Mouse (Mus musculus) embryonic facial prominence, embryonic 13.5 days (tissue): ENCODE measurements around the gene Col18a1. TPM values are rescaled to one million over a fixed set of nuclear protein-coding genes. Genes with fewer than 3 reads are reported as not detected.

Experiments used
- ATAC-seq: fragments of 200-750 bp; cut with Nextera tagmentation; 2 replicates; pipeline ENCODE4 v1.8.0; 2017; ENCODE audit warnings: low read depth; ENCODE audit not compliant: insufficient number of reproducible peaks, insufficient read depth, low FRiP score, low TSS enrichment
- H3K27ac ChIP-seq: fragments of 300-500 bp; sonication (generic); 2 replicates; pipeline ENCODE4 v1.5.1; 2015; ENCODE audit warnings: moderate library complexity, mild to moderate bottlenecking, inconsistent platforms
- H3K27me3 ChIP-seq: fragments of 300-500 bp; sonication (generic); 2 replicates; pipeline ENCODE4 v1.6.1; 2015; ENCODE audit warnings: mild to moderate bottlenecking, inconsistent platforms
- H3K36me3 ChIP-seq: fragments of 300-500 bp; sonication (generic); 2 replicates; pipeline ENCODE4 v1.6.1; 2015; ENCODE audit warnings: mild to moderate bottlenecking, inconsistent platforms
- H3K4me1 ChIP-seq: fragments of 300-500 bp; sonication (generic); 2 replicates; pipeline ENCODE4 v1.6.1; 2015; ENCODE audit warnings: inconsistent platforms
- H3K4me2 ChIP-seq: fragments of 300-500 bp; sonication (generic); 2 replicates; pipeline ENCODE4 v1.6.1; 2015; ENCODE audit warnings: moderate library complexity, mild to moderate bottlenecking, inconsistent platforms
- H3K4me3 ChIP-seq: fragments of 300-500 bp; sonication (generic); 2 replicates; pipeline ENCODE4 v1.5.1; 2015; ENCODE audit warnings: mild to moderate bottlenecking, inconsistent platforms
- H3K9ac ChIP-seq: fragments of 300-500 bp; sonication (generic); 2 replicates; pipeline ENCODE4 v1.6.1; 2015; ENCODE audit warnings: mild to moderate bottlenecking, inconsistent platforms
- H3K9me3 ChIP-seq: fragments of 300-500 bp; sonication (generic); 2 replicates; pipeline ENCODE4 v1.6.1; 2016; ENCODE audit warnings: inconsistent platforms
- WGBS: fragments of 180-500 bp; shearing (Covaris S2); methylation state at CpG from one replicate; pipeline ENCODE4 v1.1.7; 2015; ENCODE audit warnings: mixed read lengths; 5-methylcytosine and 5-hydroxymethylcytosine counted together
- polyA plus RNA-seq: library from polyadenylated mRNA; unstranded; fragments of >200 nt; fragmentation: Nextera tagmentation; extraction: Ambion mirVana; gene quantifications from 2 replicates; pipeline ENCODE4 v1.2.1, GENCODE M21; 2015

Col18a1 gene
- polyA plus RNA-seq, 1 experiment from 2014 or later = 86.3 TPM

GRCm38 (mm10) chr10:77099777-77100176 lies 66.6 kb downstream of the Col18a1 start:
- Histone ChIP-seq H3K27ac (no peak overlapping the region), H3K4me3 (no peak overlapping the region), H3K27me3 (no peaks in the 10 kb centered on the region), H3K4me1 (no peaks in the 10 kb centered on the region), H3K9ac (no peak overlapping the region), H3K4me2 (no peak overlapping the region), H3K36me3 (no peaks in the 10 kb centered on the region), H3K9me3 (no peaks in the 10 kb centered on the region)
- WGBS = 57% methylated on average over 4 of the region's 4 CpGs
- ATAC-seq = no peak

GRCm38 (mm10) chr10:77098619-77099018 lies 67.7 kb downstream of the Col18a1 start:
- Histone ChIP-seq H3K9ac (no peak overlapping the region), H3K27ac (no peak overlapping the region), H3K4me3 (no peak overlapping the region), H3K36me3 (no peaks in the 10 kb centered on the region), H3K4me2 (no peak overlapping the region), H3K4me1 (no peaks in the 10 kb centered on the region), H3K27me3 (no peaks in the 10 kb centered on the region), H3K9me3 (no peaks in the 10 kb centered on the region)
- 79% methylated on average over 2 of the region's 2 CpGs for WGBS
- no peak for ATAC-seq

- peaks cover 3% of the 10 kb centered on the region for H3K9me3 ChIP-seq
- peaks cover under 1% of the 10 kb centered on the region; the same call in 1 of the 2 replicates for H3K36me3 ChIP-seq
- H3K27me3 ChIP-seq = no peaks in the 10 kb centered on the region
- H3K9ac ChIP-seq = no peak overlapping the region
- no peak overlapping the region for H3K4me2 ChIP-seq
- WGBS = 78% methylated on average over 4 of the region's 4 CpGs
- no peak overlapping the region for H3K4me3 ChIP-seq
- no peak overlapping the region for H3K27ac ChIP-seq
- no peak for ATAC-seq
- no peaks in the 10 kb centered on the region for H3K4me1 ChIP-seq
Measured at GRCm38 (mm10) chr10:77097890-77098200, 68.5 kb downstream of the Col18a1 start.

GRCm38 (mm10) chr10:77097006-77097889 lies 69.1 kb downstream of the Col18a1 start:
- no peaks in the 10 kb centered on the region for H3K27me3 ChIP-seq
- no peak overlapping the region for H3K9ac ChIP-seq
- WGBS = 69% methylated on average over 12 of the region's 12 CpGs
- peaks cover 7% of the 10 kb centered on the region for H3K9me3 ChIP-seq
- H3K4me2 ChIP-seq = no peak overlapping the region
- no peak for ATAC-seq
- no peaks in the 10 kb centered on the region for H3K4me1 ChIP-seq
- H3K36me3 ChIP-seq = peaks cover 5% of the 10 kb centered on the region
- no peak overlapping the region for H3K4me3 ChIP-seq
- H3K27ac ChIP-seq = no peak overlapping the region

GRCm38 (mm10) chr10:77095666-77096065 lies 70.7 kb downstream of the Col18a1 start:
- Histone ChIP-seq H3K27me3 (no peaks in the 10 kb centered on the region), H3K27ac (no peak overlapping the region), H3K9me3 (peaks cover 7% of the 10 kb centered on the region), H3K4me2 (no peak overlapping the region), H3K4me3 (no peak overlapping the region), H3K36me3 (peaks cover 5% of the 10 kb centered on the region), H3K4me1 (no peaks in the 10 kb centered on the region), H3K9ac (no peak overlapping the region)
- no peak for ATAC-seq
- WGBS = 85% methylated on average over 3 of the region's 3 CpGs

- Histone ChIP-seq H3K27ac (no peak overlapping the region), H3K27me3 (no peaks in the 10 kb centered on the region), H3K4me1 (0 out of 2 replicates have a peak, but pooled peaks cover 7% of the 10 kb centered on the region), H3K9me3 (peaks cover 7% of the 10 kb centered on the region), H3K9ac (no peak overlapping the region), H3K4me3 (no peak overlapping the region), H3K4me2 (no peak overlapping the region), H3K36me3 (peaks cover 5% of the 10 kb centered on the region)
- no peak for ATAC-seq
Measured at GRCm38 (mm10) chr10:77093817-77094216, 72.5 kb downstream of the Col18a1 start.

- Histone ChIP-seq H3K4me2 (no peak overlapping the region), H3K27ac (no peak overlapping the region), H3K4me1 (0 out of 2 replicates have a peak, but pooled peaks cover 7% of the 10 kb centered on the region), H3K4me3 (no peak overlapping the region), H3K36me3 (peaks cover 12% of the 10 kb centered on the region), H3K27me3 (no peaks in the 10 kb centered on the region), H3K9me3 (peaks cover 7% of the 10 kb centered on the region), H3K9ac (no peak overlapping the region)
- 86% methylated on average over 4 of the region's 4 CpGs for WGBS
- no peak for ATAC-seq
Measured at GRCm38 (mm10) chr10:77091538-77092097, 74.7 kb downstream of the Col18a1 start.

GRCm38 (mm10) chr10:77090063-77090462 lies 76.3 kb downstream of the Col18a1 start:
- H3K27ac ChIP-seq = no peak overlapping the region
- H3K4me1 ChIP-seq = 0 out of 2 replicates have a peak, but pooled peaks cover 7% of the 10 kb centered on the region
- H3K4me2 ChIP-seq = no peak overlapping the region
- H3K4me3 ChIP-seq = no peak overlapping the region
- H3K27me3 ChIP-seq = no peaks in the 10 kb centered on the region
- WGBS = 73% methylated on average over 5 of the region's 5 CpGs
- H3K9me3 ChIP-seq = peaks cover 7% of the 10 kb centered on the region
- no peak overlapping the region for H3K9ac ChIP-seq
- peaks cover 13% of the 10 kb centered on the region for H3K36me3 ChIP-seq
- ATAC-seq = no peak

- Histone ChIP-seq H3K4me3 (no peak overlapping the region), H3K36me3 (peaks cover 13% of the 10 kb centered on the region), H3K9ac (no peak overlapping the region), H3K4me2 (no peak overlapping the region), H3K9me3 (peaks cover 7% of the 10 kb centered on the region), H3K27me3 (no peaks in the 10 kb centered on the region), H3K4me1 (0 out of 2 replicates have a peak, but pooled peaks cover 7% of the 10 kb centered on the region), H3K27ac (peak overlapping the region; percentile 7; the same call in 1 of the 2 replicates)
- WGBS = 66% methylated on average over 8 of the region's 8 CpGs
- no peak for ATAC-seq
Measured at GRCm38 (mm10) chr10:77089336-77089735, 77.0 kb downstream of the Col18a1 start.

- WGBS = 57% methylated on average over 1 of the region's 1 CpGs
- Histone ChIP-seq H3K9ac (no peak overlapping the region), H3K4me2 (no peak overlapping the region), H3K27me3 (no peaks in the 10 kb centered on the region), H3K9me3 (no peaks in the 10 kb centered on the region), H3K4me3 (no peak overlapping the region), H3K36me3 (peaks cover 8% of the 10 kb centered on the region; the same call in 1 of the 2 replicates), H3K4me1 (0 out of 2 replicates have a peak, but pooled peaks cover 4% of the 10 kb centered on the region), H3K27ac (no peak overlapping the region)
- no peak for ATAC-seq
Measured at GRCm38 (mm10) chr10:77084568-77084967, 81.8 kb downstream of the Col18a1 start.

- H3K9me3 ChIP-seq = no peaks in the 10 kb centered on the region
- ATAC-seq = no peak
- no peak overlapping the region for H3K9ac ChIP-seq
- peaks cover 8% of the 10 kb centered on the region; the same call in 1 of the 2 replicates for H3K36me3 ChIP-seq
- H3K4me2 ChIP-seq = no peak overlapping the region
- 66% methylated on average over 5 of the region's 5 CpGs for WGBS
- no peaks in the 10 kb centered on the region for H3K27me3 ChIP-seq
- H3K4me1 ChIP-seq = no peaks in the 10 kb centered on the region
- H3K27ac ChIP-seq = no peak overlapping the region
- H3K4me3 ChIP-seq = no peak overlapping the region
Measured at GRCm38 (mm10) chr10:77082921-77083320, 83.4 kb downstream of the Col18a1 start.

GRCm38 (mm10) chr10:77082453-77082852 lies 83.9 kb downstream of the Col18a1 start:
- WGBS = 17% methylated on average over 3 of the region's 3 CpGs
- Histone ChIP-seq H3K36me3 (peaks cover 8% of the 10 kb centered on the region; the same call in 1 of the 2 replicates), H3K4me1 (no peaks in the 10 kb centered on the region), H3K4me2 (no peak overlapping the region), H3K27me3 (no peaks in the 10 kb centered on the region), H3K9ac (no peak overlapping the region), H3K9me3 (no peaks in the 10 kb centered on the region), H3K4me3 (no peak overlapping the region), H3K27ac (no peak overlapping the region)
- ATAC-seq = no peak
